Mouse (Mus musculus): ENCODE measurements around the gene Heatr6. TPM values are rescaled to one million over a fixed set of nuclear protein-coding genes. Genes with fewer than 3 reads are reported as not detected.
A peak's percentile ranks its signal among the peaks of the same experiment; 100 is the strongest.

Heatr6 gene
- polyA plus RNA-seq, 1 experiment, result 22.0 TPM

- TF ChIP-seq POLR2A (IDR thresholded peaks at IDR 0.05; ENCODE audit: low read depth, low read length), result no peak
- TF ChIP-seq CTCF (IDR thresholded peaks at IDR 0.05; ENCODE audit: borderline replicate concordance, insufficient read depth, low read length), result no peak
- Histone ChIP-seq H3K4me3 (ENCODE audit: insufficient read depth, low read length) (no peak overlapping the region), H3K27ac (ENCODE audit: insufficient read depth, low read length) (no peak overlapping the region), H3K4me1 (ENCODE audit: control insufficient read depth, insufficient read depth, low read length) (no peaks in the 10 kb centered on the region; the same call in 1 of the 2 replicates)
Observed at GRCm38 (mm10) chr11:83793264-83793663, 39.8 kb downstream of the Heatr6 start.

GRCm38 (mm10) chr11:83796112-83796511, 42.6 kb downstream of the Heatr6 start:
- Histone ChIP-seq H3K4me3 (ENCODE audit: insufficient read depth, low read length) (no peak overlapping the region), H3K27ac (ENCODE audit: insufficient read depth, low read length) (no peak overlapping the region), H3K4me1 (ENCODE audit: control insufficient read depth, insufficient read depth, low read length) (no peaks in the 10 kb centered on the region)
- TF ChIP-seq POLR2A (IDR thresholded peaks at IDR 0.05; ENCODE audit: low read depth, low read length) (no peak), CTCF (IDR thresholded peaks at IDR 0.05; ENCODE audit: borderline replicate concordance, insufficient read depth, low read length) (no peak)

GRCm38 (mm10) chr11:83796980-83797608, 43.6 kb downstream of the Heatr6 start:
- Histone ChIP-seq H3K4me3 (ENCODE audit: insufficient read depth, low read length) (no peak overlapping the region), H3K27ac (ENCODE audit: insufficient read depth, low read length) (no peak overlapping the region), H3K4me1 (ENCODE audit: control insufficient read depth, insufficient read depth, low read length) (no peaks in the 10 kb centered on the region)
- TF ChIP-seq POLR2A (IDR thresholded peaks at IDR 0.05; ENCODE audit: low read depth, low read length) (no peak), CTCF (IDR thresholded peaks at IDR 0.05; ENCODE audit: borderline replicate concordance, insufficient read depth, low read length) (no peak)

GRCm38 (mm10) chr11:83799871-83800430, 46.5 kb downstream of the Heatr6 start:
- TF ChIP-seq POLR2A (IDR thresholded peaks at IDR 0.05; ENCODE audit: low read depth, low read length) (no peak), CTCF (IDR thresholded peaks at IDR 0.05; ENCODE audit: borderline replicate concordance, insufficient read depth, low read length) (no peak)
- Histone ChIP-seq H3K4me1 (ENCODE audit: control insufficient read depth, insufficient read depth, low read length) (no peaks in the 10 kb centered on the region), H3K4me3 (ENCODE audit: insufficient read depth, low read length) (no peak overlapping the region), H3K27ac (ENCODE audit: insufficient read depth, low read length) (no peak overlapping the region)

GRCm38 (mm10) chr11:83802166-83802565, 48.7 kb downstream of the Heatr6 start:
- TF ChIP-seq CTCF (IDR thresholded peaks at IDR 0.05; ENCODE audit: borderline replicate concordance, insufficient read depth, low read length), result no peak
- TF ChIP-seq POLR2A (IDR thresholded peaks at IDR 0.05; ENCODE audit: low read depth, low read length), result no peak
- no peak overlapping the region for H3K4me3 ChIP-seq (ENCODE audit: insufficient read depth, low read length)
- no peak overlapping the region for H3K27ac ChIP-seq (ENCODE audit: insufficient read depth, low read length)
- no peaks in the 10 kb centered on the region for H3K4me1 ChIP-seq (ENCODE audit: control insufficient read depth, insufficient read depth, low read length)

- TF ChIP-seq POLR2A (IDR thresholded peaks at IDR 0.05; ENCODE audit: low read depth, low read length) (no peak), CTCF (IDR thresholded peaks at IDR 0.05; ENCODE audit: borderline replicate concordance, insufficient read depth, low read length) (no peak)
- Histone ChIP-seq H3K4me3 (ENCODE audit: insufficient read depth, low read length) (no peak overlapping the region), H3K4me1 (ENCODE audit: control insufficient read depth, insufficient read depth, low read length) (no peaks in the 10 kb centered on the region), H3K27ac (ENCODE audit: insufficient read depth, low read length) (no peak overlapping the region)
Observed at GRCm38 (mm10) chr11:83802581-83802980, 49.1 kb downstream of the Heatr6 start.

GRCm38 (mm10) chr11:83810441-83810840, 56.9 kb downstream of the Heatr6 start:
- no peak for TF ChIP-seq CTCF (IDR thresholded peaks at IDR 0.05; ENCODE audit: borderline replicate concordance, insufficient read depth, low read length)
- TF ChIP-seq POLR2A (IDR thresholded peaks at IDR 0.05; ENCODE audit: low read depth, low read length), result no peak

GRCm38 (mm10) chr11:83815191-83815590, 61.7 kb downstream of the Heatr6 start:
- Histone ChIP-seq H3K27ac (ENCODE audit: insufficient read depth, low read length) (no peak overlapping the region), H3K4me1 (ENCODE audit: control insufficient read depth, insufficient read depth, low read length) (no peaks in the 10 kb centered on the region; the same call in 1 of the 2 replicates), H3K4me3 (ENCODE audit: insufficient read depth, low read length) (no peak overlapping the region)
- TF ChIP-seq POLR2A (IDR thresholded peaks at IDR 0.05; ENCODE audit: low read depth, low read length), result no peak
- TF ChIP-seq CTCF (IDR thresholded peaks at IDR 0.05; ENCODE audit: borderline replicate concordance, insufficient read depth, low read length), result no peak

More at GRCm38 (mm10) chr11:83810441-83810840, 56.9 kb downstream of the Heatr6 start:
- no peaks in the 10 kb centered on the region for H3K4me1 ChIP-seq (ENCODE audit: control insufficient read depth, insufficient read depth, low read length)
- no peak overlapping the region for H3K27ac ChIP-seq (ENCODE audit: insufficient read depth, low read length)
- H3K4me3 ChIP-seq (ENCODE audit: insufficient read depth, low read length), result no peak overlapping the region

GRCm38 (mm10) chr11:83815628-83816027, 62.1 kb downstream of the Heatr6 start:
- TF ChIP-seq CTCF (IDR thresholded peaks at IDR 0.05; ENCODE audit: borderline replicate concordance, insufficient read depth, low read length), result peak; percentile 29; the same call in 1 of the 2 replicates
- no peak for TF ChIP-seq POLR2A (IDR thresholded peaks at IDR 0.05; ENCODE audit: low read depth, low read length)
- no peak overlapping the region for H3K27ac ChIP-seq (ENCODE audit: insufficient read depth, low read length)
- no peak overlapping the region for H3K4me3 ChIP-seq (ENCODE audit: insufficient read depth, low read length)
- no peaks in the 10 kb centered on the region; the same call in 1 of the 2 replicates for H3K4me1 ChIP-seq (ENCODE audit: control insufficient read depth, insufficient read depth, low read length)

GRCm38 (mm10) chr11:83817048-83817447, 63.6 kb downstream of the Heatr6 start:
- Histone ChIP-seq H3K4me3 (ENCODE audit: insufficient read depth, low read length) (no peak overlapping the region), H3K4me1 (ENCODE audit: control insufficient read depth, insufficient read depth, low read length) (no peaks in the 10 kb centered on the region; the same call in 1 of the 2 replicates), H3K27ac (ENCODE audit: insufficient read depth, low read length) (no peak overlapping the region)
- TF ChIP-seq POLR2A (IDR thresholded peaks at IDR 0.05; ENCODE audit: low read depth, low read length), result no peak
- no peak for TF ChIP-seq CTCF (IDR thresholded peaks at IDR 0.05; ENCODE audit: borderline replicate concordance, insufficient read depth, low read length)
